ENCODE assay signal across 10 mouse cellular contexts in the genomic region with DNA sequence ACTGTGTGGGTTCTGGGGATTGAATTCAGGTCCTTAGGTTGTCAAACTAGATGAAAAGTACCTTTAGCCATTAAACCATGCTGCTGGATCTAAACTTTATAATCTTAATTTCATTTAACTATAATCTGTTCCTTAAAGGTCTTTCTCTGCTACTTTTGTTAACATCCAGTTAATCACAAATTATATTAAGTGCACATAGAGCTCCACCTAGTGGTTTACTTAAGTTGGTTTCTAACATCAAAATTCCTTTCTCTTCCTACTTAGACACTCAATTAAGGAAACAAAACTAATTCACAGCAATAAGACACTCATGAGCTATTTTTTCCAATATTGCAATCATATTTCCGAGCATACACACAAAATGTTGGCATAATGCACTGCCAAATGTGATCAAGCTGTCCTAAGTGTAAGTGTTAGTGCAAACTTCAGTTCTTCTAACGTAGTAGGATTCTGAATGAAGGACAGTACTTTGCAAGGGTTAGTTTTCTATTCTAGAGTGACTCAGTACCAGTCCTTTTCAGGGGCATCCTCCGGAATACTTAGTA. TPM values are rescaled to one million over a fixed set of nuclear protein-coding genes. Genes with fewer than 3 reads are reported as not detected.
DNase-seq lines count a peak whose midpoint lies in the region; ATAC-seq and TF ChIP-seq lines count a peak whose summit lies in the region.
"Had no signal": no experiment of that assay in that cellular context is flagged by ENCODE, and none has a peak within 500 bp of the region (broad histone marks: within the 10 kb centered on the region; RNA-seq: fewer than 3 reads in every experiment).

No protein-coding gene starts in this region.

- DNase-seq in hindbrain, embryonic 14.5 days (ENCODE audit: low spot score): peak; percentile 76
- DNase-seq in 3134 (ENCODE audit: extremely low read depth, insufficient read length, low spot score) (peak; percentile 20), MEL-GATA-1-ER (ENCODE audit: extremely low read depth, low read depth) (peak; percentile 25)
- DNase-seq in fibroblast of lung, adult 2 months (ENCODE audit: low read depth): peak; percentile 12
- no peak for DNase-seq in right cerebral cortex, postnatal 4 days
- no peak for DNase-seq in urinary bladder, postnatal 4 days (ENCODE audit: low spot score in 2 of 2)
- no peak for DNase-seq in thymus, adult 2 months

- no peaks in the 10 kb centered on the region for H3K9me3 ChIP-seq in hindbrain, embryonic 14.5 days (ENCODE audit: control insufficient read depth, low read length)
- no peaks in the 10 kb centered on the region for H3K9me3 ChIP-seq in hindbrain, embryonic 13.5 days
- H3K9me3 ChIP-seq: stomach, embryonic 15.5 days had no signal

- no peaks in the 10 kb centered on the region for H3K27me3 ChIP-seq in hindbrain, embryonic 14.5 days (ENCODE audit: control insufficient read depth, insufficient read depth, low read length)
- no peaks in the 10 kb centered on the region for H3K27me3 ChIP-seq in hindbrain, embryonic 13.5 days
- H3K27me3 ChIP-seq in thymus, adult 2 months (ENCODE audit: control insufficient read depth, insufficient read depth, low read length): no peaks in the 10 kb centered on the region
- H3K27me3 ChIP-seq: stomach, embryonic 15.5 days had no signal

- H3K27ac ChIP-seq in hindbrain, embryonic 14.5 days: no peak overlapping the region
- H3K27ac ChIP-seq in hindbrain, embryonic 13.5 days: no peak overlapping the region
- H3K27ac ChIP-seq in thymus, adult 2 months (ENCODE audit: control insufficient read depth, insufficient read depth, low read length): no peak overlapping the region
- H3K27ac ChIP-seq: stomach, embryonic 15.5 days had no signal

- WGBS in hindbrain, embryonic 14.5 days: 81% methylated on average over 3 of the region's 3 CpGs
- 81% methylated on average over 3 of the region's 3 CpGs for WGBS in hindbrain, embryonic 13.5 days
- WGBS in thymus, adult 2 months: 93% methylated on average over 3 of the region's 3 CpGs

- TF ChIP-seq POLR2A in thymus, adult 2 months (IDR thresholded peaks at IDR 0.05; ENCODE audit: control insufficient read depth, extremely low read depth, insufficient read depth, low read length, poor library complexity): no peak

- no peak overlapping the region for H3K4me2 ChIP-seq in hindbrain, embryonic 14.5 days (replicated peaks)
- no peak overlapping the region for H3K4me2 ChIP-seq in hindbrain, embryonic 13.5 days
- H3K4me2 ChIP-seq: stomach, embryonic 15.5 days had no signal

- peaks cover 61% of the 10 kb centered on the region for H3K36me3 ChIP-seq in hindbrain, embryonic 14.5 days (replicated peaks; ENCODE audit: control insufficient read depth, insufficient read depth)
- peaks cover 35% of the 10 kb centered on the region for H3K36me3 ChIP-seq in hindbrain, embryonic 13.5 days
- peaks cover 20% of the 10 kb centered on the region for H3K36me3 ChIP-seq in thymus, adult 2 months (ENCODE audit: control insufficient read depth, insufficient read depth, low read length)

- H3K4me3 ChIP-seq in hindbrain, embryonic 14.5 days (replicated peaks; ENCODE audit: low read length): no peak overlapping the region
- no peak overlapping the region for H3K4me3 ChIP-seq in hindbrain, embryonic 13.5 days
- H3K4me3 ChIP-seq in thymus, adult 2 months (ENCODE audit: control insufficient read depth, insufficient read depth, low read length): no peak overlapping the region
- H3K4me3 ChIP-seq: stomach, embryonic 15.5 days had no signal

- H3K4me1 ChIP-seq in hindbrain, embryonic 14.5 days (replicated peaks; ENCODE audit: control insufficient read depth, insufficient read depth, low read length): no peaks in the 10 kb centered on the region
- H3K4me1 ChIP-seq in hindbrain, embryonic 13.5 days (replicated peaks): no peaks in the 10 kb centered on the region
- H3K4me1 ChIP-seq in thymus, adult 2 months (replicated peaks; ENCODE audit: control insufficient read depth, insufficient read depth, low read length): no peaks in the 10 kb centered on the region
- H3K4me1 ChIP-seq: stomach, embryonic 15.5 days had no signal

- no peak for TF ChIP-seq CTCF in thymus, adult 2 months (IDR thresholded peaks at IDR 0.05; ENCODE audit: borderline replicate concordance, control insufficient read depth, extremely low read depth, insufficient read depth, low read length, poor library complexity)

- H3K9ac ChIP-seq in hindbrain, embryonic 14.5 days: no peak overlapping the region
- no peak overlapping the region for H3K9ac ChIP-seq in hindbrain, embryonic 13.5 days
- H3K9ac ChIP-seq: stomach, embryonic 15.5 days had no signal

- ATAC-seq in hindbrain, embryonic 14.5 days (ENCODE audit: low FRiP score): no peak
- ATAC-seq in hindbrain, embryonic 13.5 days (ENCODE audit: low FRiP score): no peak

RNA-seq across cellular contexts. Expression of gene Gm17374, which starts 7.4 kb away (rescaled TPM):
- not detected in 2 replicates for polyA plus RNA-seq in hindbrain, embryonic 14.5 days (2014; fragmentation: Nextera tagmentation; extraction: Ambion mirVana)
- polyA plus RNA-seq in hindbrain, embryonic 13.5 days (2015; fragmentation: Nextera tagmentation; extraction: Ambion mirVana): not detected in 2 replicates
- polyA plus RNA-seq in thymus, adult 2 months (2012; rRNA removed): not detected in 2 replicates
- polyA plus RNA-seq: heart, embryonic 16.5 days; stomach, embryonic 15.5 days had no signal

RNA-seq across cellular contexts. Expression of gene Esf1, which starts 11.1 kb away (rescaled TPM):
- 11.8 and 16.0 TPM in 2 replicates for polyA plus RNA-seq in hindbrain, embryonic 14.5 days (2014; fragmentation: Nextera tagmentation; extraction: Ambion mirVana)
- polyA plus RNA-seq in hindbrain, embryonic 13.5 days (2015; fragmentation: Nextera tagmentation; extraction: Ambion mirVana): 21.1 and 21.5 TPM in 2 replicates
- polyA plus RNA-seq in thymus, adult 2 months (2012; rRNA removed): 0.87 and 1.7 TPM in 2 replicates

RNA-seq across cellular contexts. Expression of gene Ndufaf5, which starts 11.2 kb away (rescaled TPM):
- 61.7 and 62.3 TPM in 2 replicates for polyA plus RNA-seq in hindbrain, embryonic 14.5 days (2014; fragmentation: Nextera tagmentation; extraction: Ambion mirVana)
- 44.9 and 47.5 TPM in 2 replicates for polyA plus RNA-seq in hindbrain, embryonic 13.5 days (2015; fragmentation: Nextera tagmentation; extraction: Ambion mirVana)
- polyA plus RNA-seq in thymus, adult 2 months (2012; rRNA removed): 4.7 and 5.8 TPM in 2 replicates

Comparison
In these comparisons a context has a peak if more than half of its experiments do, and no peak if none do; other contexts are left out.
1. DNase-seq: peak in hindbrain, embryonic 14.5 days (single experiment), 3134 (single experiment), MEL-GATA-1-ER (single experiment) and fibroblast of lung, adult 2 months (single experiment); none in right cerebral cortex, postnatal 4 days (single experiment), urinary bladder, postnatal 4 days (0 of 2) and thymus, adult 2 months (single experiment).